Mouse (Mus musculus) embryonic facial prominence, embryonic 11.5 days (tissue): ENCODE measurements around the gene Atp6v0a2. TPM values are rescaled to one million over a fixed set of nuclear protein-coding genes. Genes with fewer than 3 reads are reported as not detected.
"Not testable (repeated sequence)": the region's sequence is repeated elsewhere in the genome, so short reads cannot be mapped to it uniquely, and the experiment has no call there.

ENCODE experiments used
- ATAC-seq: fragments of 200-750 bp; cut with Nextera tagmentation; replicated peaks from 2 replicates; pipeline ENCODE4 v1.8.0; 2017; ENCODE audit warnings: low read depth; ENCODE audit not compliant: insufficient number of reproducible peaks, low FRiP score, low TSS enrichment
- DNase-seq: peaks from one replicate; pipeline ENCODE4 v3.0.0-alpha.2; 2015; ENCODE audit warnings: low spot score
- H3K27ac ChIP-seq: fragments of 300-500 bp; sonication (generic); replicated peaks from 2 replicates; pipeline ENCODE4 v1.5.1; 2014; ENCODE audit warnings: mild to moderate bottlenecking, low read depth, low read length, control low read depth
- H3K27me3 ChIP-seq: fragments of 300-500 bp; sonication (generic); 2 replicates; pipeline ENCODE4 v1.6.1; 2014; ENCODE audit warnings: mild to moderate bottlenecking, low read length, moderate library complexity, mixed read lengths; ENCODE audit not compliant: control insufficient read depth, insufficient read depth
- H3K36me3 ChIP-seq: fragments of 300-500 bp; sonication (generic); replicated peaks from 2 replicates; pipeline ENCODE4 v1.6.1; 2014; ENCODE audit warnings: low read depth, mild to moderate bottlenecking, low read length, moderate library complexity, mixed read lengths; ENCODE audit not compliant: control insufficient read depth, insufficient read depth
- H3K4me1 ChIP-seq: fragments of 300-500 bp; sonication (generic); 2 replicates; pipeline ENCODE4 v1.6.1; 2014; ENCODE audit warnings: low read length, mixed read lengths; ENCODE audit not compliant: control insufficient read depth, insufficient read depth
- H3K4me2 ChIP-seq: fragments of 300-500 bp; sonication (generic); 2 replicates; pipeline ENCODE4 v1.6.1; 2014; ENCODE audit warnings: low read depth, mild to moderate bottlenecking, control low read depth, low read length, moderate library complexity
- H3K4me3 ChIP-seq: fragments of 300-500 bp; sonication (generic); 2 replicates; pipeline ENCODE4 v1.5.1; 2014; ENCODE audit warnings: low read depth, low read length, control low read depth
- H3K9ac ChIP-seq: fragments of 300-500 bp; sonication (generic); replicated peaks from 2 replicates; pipeline ENCODE4 v1.6.1; 2014; ENCODE audit warnings: mild to moderate bottlenecking, control low read depth, low read length
- H3K9me3 ChIP-seq: fragments of 300-500 bp; sonication (generic); replicated peaks from 2 replicates; pipeline ENCODE4 v1.6.1; 2016; ENCODE audit warnings: mild to moderate bottlenecking, low read length, inconsistent platforms, mixed read lengths; ENCODE audit not compliant: control insufficient read depth
- WGBS: fragments of 180-500 bp; shearing (Covaris S2); extraction: QIAGEN DNeasy Blood & Tissue Kit; methylation state at CpG from one replicate; pipeline ENCODE4 v1.1.7; 2014; 5-methylcytosine and 5-hydroxymethylcytosine counted together
- polyA plus RNA-seq: library from polyadenylated mRNA; unstranded; fragments of >200 nt; fragmentation: Nextera tagmentation; extraction: Ambion mirVana; gene quantifications from 2 replicates; pipeline ENCODE4 v1.2.1, GENCODE M21; 2014

The Atp6v0a2 gene
- polyA plus RNA-seq, 1 experiment from 2014 or later, result 40.4 TPM

- H3K9ac ChIP-seq, result peak overlapping the region; percentile 85
- peak overlapping the region; percentile 81 for H3K4me2 ChIP-seq
- H3K36me3 ChIP-seq, result no peaks in the 10 kb centered on the region
- H3K4me3 ChIP-seq, result peak overlapping the region; percentile 92
- ATAC-seq, result no peak
- no peaks in the 10 kb centered on the region for H3K27me3 ChIP-seq
- 24% methylated on average over 11 of the region's 11 CpGs for WGBS
- peaks cover 5% of the 10 kb centered on the region for H3K4me1 ChIP-seq
- no peak for DNase-seq
- no peak overlapping the region for H3K27ac ChIP-seq
- no peaks in the 10 kb centered on the region for H3K9me3 ChIP-seq
Observed at GRCm38 (mm10) chr5:124629641-124630040, 1.3 kb downstream of the Atp6v0a2 start.

DNA sequence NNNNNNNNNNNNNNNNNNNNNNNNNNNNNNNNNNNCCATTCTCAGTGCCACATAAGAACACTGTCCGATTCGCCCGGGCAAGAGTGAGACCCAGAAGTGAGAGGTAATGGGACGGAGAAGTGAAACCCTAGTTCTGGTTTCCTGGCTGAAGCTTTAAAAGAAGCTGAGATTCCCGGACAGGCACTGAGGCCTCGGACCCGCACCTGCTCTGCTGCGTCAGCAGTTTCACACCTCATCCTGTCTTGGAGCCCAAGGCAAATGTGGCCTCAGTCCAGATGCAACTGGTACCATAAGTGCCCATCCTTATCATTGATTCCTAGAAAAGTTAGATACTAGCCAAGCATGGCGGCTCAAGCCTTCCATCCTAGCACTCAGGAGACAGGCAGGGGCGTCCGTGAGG lies 3.3 kb downstream of the Atp6v0a2 start:
- 95% methylated on average over 11 of the region's 11 CpGs for WGBS
- no peak for ATAC-seq
- Histone ChIP-seq H3K4me2 (no peak overlapping the region), H3K4me1 (peaks cover 5% of the 10 kb centered on the region), H3K27ac (no peak overlapping the region), H3K4me3 (no peak overlapping the region), H3K9ac (no peak overlapping the region), H3K27me3 (no peaks in the 10 kb centered on the region), H3K36me3 (no peaks in the 10 kb centered on the region), H3K9me3 (no peaks in the 10 kb centered on the region)
- no peak for DNase-seq

DNA sequence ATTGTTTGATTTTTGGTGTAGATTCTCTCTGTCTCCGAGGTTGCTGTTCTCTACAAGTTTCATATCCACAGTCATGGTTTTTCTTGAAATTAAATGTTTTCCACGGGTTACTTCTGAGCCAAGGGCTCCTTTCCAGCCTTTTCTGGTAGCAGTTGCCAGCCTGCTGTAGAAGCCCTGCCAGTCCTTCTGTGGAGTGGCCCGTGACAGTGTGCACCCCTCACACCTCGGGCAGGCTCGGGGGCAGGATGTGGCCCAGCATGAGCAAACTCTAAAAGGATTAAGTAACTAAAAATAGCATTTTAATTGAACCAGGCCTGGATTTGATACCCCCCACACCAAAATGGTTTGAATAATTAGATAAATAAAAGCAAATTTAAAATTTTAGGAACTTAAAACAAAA lies 4.1 kb downstream of the Atp6v0a2 start:
- H3K4me1 ChIP-seq, result peaks cover 5% of the 10 kb centered on the region
- no peaks in the 10 kb centered on the region for H3K9me3 ChIP-seq
- no peak for DNase-seq
- H3K27ac ChIP-seq, result no peak overlapping the region
- WGBS, result 82% methylated on average over 5 of the region's 5 CpGs
- H3K36me3 ChIP-seq, result peaks cover 2% of the 10 kb centered on the region; the same call in 1 of the 2 replicates
- no peaks in the 10 kb centered on the region for H3K27me3 ChIP-seq
- no peak overlapping the region for H3K4me3 ChIP-seq
- no peak overlapping the region for H3K9ac ChIP-seq
- ATAC-seq, result no peak
- H3K4me2 ChIP-seq, result no peak overlapping the region

DNA sequence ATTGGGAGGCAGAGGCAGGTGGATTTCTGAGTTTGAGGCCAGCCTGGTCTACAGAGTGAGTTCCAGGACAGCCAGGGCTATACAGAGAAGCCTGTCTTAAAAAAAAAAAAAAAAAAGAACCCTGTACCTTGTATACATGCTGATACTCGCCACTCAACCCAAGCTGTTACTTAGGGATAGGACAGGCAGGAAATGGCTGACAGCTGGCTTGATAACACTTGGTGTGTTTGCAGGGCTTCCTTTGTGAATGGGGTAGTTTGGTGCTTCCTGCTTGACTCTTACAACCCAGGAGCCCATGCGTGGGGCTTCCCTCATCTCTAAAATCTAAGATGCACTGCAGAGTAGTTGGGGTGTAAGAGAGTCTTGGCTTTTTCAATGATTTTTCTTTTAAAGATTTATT lies 5.0 kb downstream of the Atp6v0a2 start:
- WGBS, result 86% methylated on average over 2 of the region's 2 CpGs
- Histone ChIP-seq H3K9ac (no peak overlapping the region), H3K4me1 (peaks cover 5% of the 10 kb centered on the region), H3K9me3 (no peaks in the 10 kb centered on the region), H3K36me3 (peaks cover 6% of the 10 kb centered on the region), H3K27me3 (no peaks in the 10 kb centered on the region), H3K27ac (no peak overlapping the region), H3K4me2 (no peak overlapping the region), H3K4me3 (no peak overlapping the region)
- ATAC-seq (no peak), DNase-seq (no peak)

DNA sequence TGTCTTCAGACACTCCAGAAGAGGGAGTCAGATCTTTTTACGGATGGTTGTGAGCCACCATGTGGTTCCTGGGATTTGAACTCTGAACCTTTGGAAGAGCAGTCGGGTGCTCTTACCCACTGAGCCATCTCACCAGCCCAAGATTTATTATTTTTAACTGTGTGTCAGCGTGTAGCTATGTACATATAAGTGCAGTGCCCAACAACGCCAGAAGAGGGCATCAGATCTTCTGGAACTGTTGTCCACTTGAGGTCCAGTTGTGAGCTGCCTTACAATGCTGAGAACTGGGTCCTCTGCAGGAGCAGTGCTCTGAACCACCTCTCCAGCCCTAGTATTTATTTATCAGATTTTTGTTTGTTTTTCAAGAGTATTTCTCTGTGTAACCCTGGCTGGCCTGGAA lies 6.7 kb downstream of the Atp6v0a2 start:
- H3K4me3 ChIP-seq, H3K4me2 ChIP-seq, H3K9ac ChIP-seq, H3K27ac ChIP-seq, ATAC-seq, H3K27me3 ChIP-seq, H3K4me1 ChIP-seq, H3K9me3 ChIP-seq: not testable (repeated sequence)
- 85% methylated on average over 4 of the region's 4 CpGs for WGBS
- H3K36me3 ChIP-seq, result peaks cover 13% of the 10 kb centered on the region
- peak; percentile 39 for DNase-seq

GRCm38 (mm10) chr5:124636139-124636538 lies 7.8 kb downstream of the Atp6v0a2 start:
- Histone ChIP-seq H3K9ac (no peak overlapping the region), H3K4me2 (no peak overlapping the region), H3K9me3 (no peaks in the 10 kb centered on the region), H3K27me3 (no peaks in the 10 kb centered on the region), H3K27ac (no peak overlapping the region), H3K4me3 (no peak overlapping the region), H3K4me1 (no peaks in the 10 kb centered on the region), H3K36me3 (peaks cover 13% of the 10 kb centered on the region)
- WGBS, result 95% methylated on average over 3 of the region's 3 CpGs
- DNase-seq (no peak), ATAC-seq (no peak)

DNA sequence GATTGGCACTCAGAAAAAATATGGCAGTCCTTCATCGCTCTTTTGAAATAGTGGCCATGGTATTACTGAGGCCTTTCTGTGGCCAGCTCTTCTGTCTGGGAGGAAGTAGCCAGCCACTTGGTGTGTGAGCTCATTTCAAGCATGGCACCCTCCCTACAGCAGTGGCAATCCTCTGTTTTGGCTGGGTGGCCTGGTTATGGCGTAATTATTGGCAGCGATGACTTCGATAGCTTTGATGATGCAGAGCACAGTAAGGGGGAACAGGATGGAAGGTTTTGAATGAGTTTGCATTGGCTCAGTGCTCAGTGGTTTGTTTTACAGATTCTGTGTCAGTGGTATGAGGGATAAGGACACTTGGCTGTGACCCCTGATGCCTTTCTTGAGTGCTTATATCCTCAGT lies 8.3 kb downstream of the Atp6v0a2 start:
- no peak for DNase-seq
- 96% methylated on average over 4 of the region's 4 CpGs for WGBS
- no peak for ATAC-seq
- no peak overlapping the region for H3K9ac ChIP-seq
- no peaks in the 10 kb centered on the region for H3K27me3 ChIP-seq
- no peak overlapping the region for H3K4me2 ChIP-seq
- H3K4me1 ChIP-seq, result no peaks in the 10 kb centered on the region
- H3K36me3 ChIP-seq, result peaks cover 16% of the 10 kb centered on the region
- H3K9me3 ChIP-seq, result no peaks in the 10 kb centered on the region
- no peak overlapping the region for H3K27ac ChIP-seq
- H3K4me3 ChIP-seq, result no peak overlapping the region

- DNase-seq, result no peak
- no peak for ATAC-seq
- Histone ChIP-seq H3K27ac (no peak overlapping the region), H3K9me3 (no peaks in the 10 kb centered on the region), H3K4me3 (no peak overlapping the region), H3K36me3 (peaks cover 18% of the 10 kb centered on the region), H3K27me3 (no peaks in the 10 kb centered on the region), H3K4me2 (no peak overlapping the region), H3K9ac (no peak overlapping the region), H3K4me1 (no peaks in the 10 kb centered on the region)
- 91% methylated on average over 11 of the region's 11 CpGs for WGBS
Observed at GRCm38 (mm10) chr5:124637300-124637699, 8.9 kb downstream of the Atp6v0a2 start.
